Mouse (Mus musculus) stomach, postnatal 0 days (tissue): ENCODE results near the gene Ampd2. TPM values are rescaled to one million over a fixed set of nuclear protein-coding genes. Genes with fewer than 3 reads are reported as not detected.
A peak's percentile ranks its signal among the peaks of the same experiment; 100 is the strongest.

Source experiments
- ATAC-seq: fragments of 200-750 bp; cut with Nextera tagmentation; 2 replicates; pipeline ENCODE4 v1.8.0; 2017; ENCODE audit not compliant: low FRiP score, low TSS enrichment
- DNase-seq: peaks from one replicate; pipeline ENCODE4 v3.0.0-alpha.2; 2016; ENCODE audit warnings: low spot score
- H3K27ac ChIP-seq: fragments of 300-500 bp; sonication (generic); replicated peaks from 2 replicates; pipeline ENCODE4 v1.5.1; 2014; ENCODE audit warnings: mild to moderate bottlenecking, control low read depth
- H3K27me3 ChIP-seq: fragments of 300-500 bp; sonication (generic); 2 replicates; pipeline ENCODE4 v1.6.1; 2014; ENCODE audit warnings: low read length; ENCODE audit not compliant: control insufficient read depth, insufficient read depth
- H3K36me3 ChIP-seq: fragments of 300-500 bp; sonication (generic); 2 replicates; pipeline ENCODE4 v1.6.1; 2014; ENCODE audit warnings: low read length, mixed read lengths; ENCODE audit not compliant: control insufficient read depth, insufficient read depth
- H3K4me1 ChIP-seq: fragments of 300-500 bp; sonication (generic); replicated peaks from 2 replicates; pipeline ENCODE4 v1.6.1; 2014; ENCODE audit warnings: antibody characterized with exemption; ENCODE audit not compliant: control insufficient read depth, insufficient read depth
- H3K4me2 ChIP-seq: fragments of 300-500 bp; sonication (generic); replicated peaks from 2 replicates; pipeline ENCODE4 v1.6.1; 2014; ENCODE audit warnings: low read depth, mild to moderate bottlenecking, control low read depth, moderate library complexity
- H3K4me3 ChIP-seq: fragments of 300-500 bp; sonication (generic); 2 replicates; pipeline ENCODE4 v1.5.1; 2014; ENCODE audit warnings: low read depth, low read length, control low read depth
- H3K9ac ChIP-seq: fragments of 300-500 bp; sonication (generic); 2 replicates; pipeline ENCODE4 v1.6.1; 2014; ENCODE audit warnings: mild to moderate bottlenecking, low read length, control low read depth, mixed read lengths
- H3K9me3 ChIP-seq: fragments of 300-500 bp; sonication (generic); 2 replicates; pipeline ENCODE4 v1.6.1; 2016; ENCODE audit warnings: low read length; ENCODE audit not compliant: control insufficient read depth
- CTCF ChIP-seq: IDR thresholded peaks from 2 replicates; pipeline ENCODE4 v1.5.1; 2016; ENCODE audit warnings: antibody characterized with exemption, low read depth, mild to moderate bottlenecking, moderate library complexity
- EP300 ChIP-seq: optimal IDR thresholded peaks from 2 replicates; pipeline ENCODE3; 2016; ENCODE audit warnings: antibody characterized with exemption
- WGBS: fragments of 180-500 bp; shearing (Covaris S2); extraction: QIAGEN DNeasy Blood & Tissue Kit; methylation state at CpG from one replicate; pipeline ENCODE4 v1.1.7; 2014; 5-methylcytosine and 5-hydroxymethylcytosine counted together
- polyA plus RNA-seq: library from polyadenylated mRNA; unstranded; fragments of >200 nt; fragmentation: Nextera tagmentation; extraction: Ambion mirVana; gene quantifications from 2 replicates; pipeline ENCODE4 v1.2.1, GENCODE M21; 2015

Gene Ampd2
- polyA plus RNA-seq, 1 experiment from 2014 or later, result 20.2 TPM

DNA sequence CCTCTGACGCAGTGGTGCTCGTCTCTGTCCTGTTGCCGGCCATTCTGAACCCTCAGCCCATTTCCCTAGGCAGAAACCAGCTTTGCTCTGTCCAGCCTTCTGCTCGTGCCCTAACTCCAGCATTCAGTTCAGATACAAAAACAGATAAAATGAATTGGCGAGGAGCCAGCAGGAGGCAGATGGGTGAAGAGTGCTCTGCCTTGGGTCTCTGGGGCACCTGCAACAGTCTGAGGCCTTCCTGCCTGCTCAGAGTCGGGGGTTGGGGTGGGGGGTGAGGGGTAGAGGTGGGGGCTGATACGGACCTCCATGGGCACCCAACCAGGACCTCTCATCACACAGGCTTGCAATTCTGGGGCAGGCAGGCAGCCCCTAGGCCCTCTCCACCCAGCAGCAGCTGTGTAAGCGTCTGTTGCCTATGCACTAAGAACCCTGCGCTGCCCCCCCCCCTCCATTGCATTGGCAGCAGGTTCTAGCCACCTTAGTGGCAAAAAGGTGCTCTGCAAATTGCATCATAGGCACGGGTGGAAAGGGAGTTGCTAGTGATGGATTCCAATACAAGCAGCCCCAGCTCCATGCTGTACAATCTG, 13.4 kb downstream of the Ampd2 start:
- Histone ChIP-seq H3K4me3 (no peak overlapping the region), H3K9me3 (no peaks in the 10 kb centered on the region), H3K9ac (no peak overlapping the region), H3K36me3 (peaks cover 14% of the 10 kb centered on the region), H3K27ac (no peak overlapping the region), H3K4me1 (no peaks in the 10 kb centered on the region), H3K4me2 (no peak overlapping the region), H3K27me3 (no peaks in the 10 kb centered on the region)
- no peak for TF ChIP-seq EP300
- DNase-seq (no peak), ATAC-seq (no peak)
- WGBS, result 67% methylated on average over 10 of the region's 10 CpGs

GRCm38 (mm10) chr3:108070295-108071293, 15.9 kb downstream of the Ampd2 start:
- ATAC-seq (0 out of 2 replicates have a peak, but pooled peaks have one; percentile 21), DNase-seq (peak; percentile 82)
- no peaks in the 10 kb centered on the region for H3K27me3 ChIP-seq
- no peak overlapping the region for H3K4me3 ChIP-seq
- H3K4me2 ChIP-seq, result no peak overlapping the region
- H3K36me3 ChIP-seq, result 0 out of 2 replicates have a peak, but pooled peaks cover 2% of the 10 kb centered on the region
- no peak overlapping the region for H3K9ac ChIP-seq
- no peaks in the 10 kb centered on the region for H3K9me3 ChIP-seq
- H3K4me1 ChIP-seq, result no peaks in the 10 kb centered on the region
- TF ChIP-seq EP300 (no peak), CTCF (peak; percentile 91)
- H3K27ac ChIP-seq, result no peak overlapping the region
- WGBS, result 68% methylated on average over 10 of the region's 10 CpGs

GRCm38 (mm10) chr3:108069231-108069870, 17.1 kb downstream of the Ampd2 start:
- Histone ChIP-seq H3K4me1 (no peaks in the 10 kb centered on the region), H3K4me2 (peak overlapping the region; percentile 25; the same call in 1 of the 2 replicates), H3K9ac (no peak overlapping the region), H3K36me3 (no peaks in the 10 kb centered on the region), H3K9me3 (no peaks in the 10 kb centered on the region), H3K4me3 (no peak overlapping the region), H3K27ac (peak overlapping the region; percentile 30), H3K27me3 (no peaks in the 10 kb centered on the region)
- DNase-seq (peak; percentile 71), ATAC-seq (peak; percentile 53; the same call in 1 of the 2 replicates)
- WGBS, result 52% methylated on average over 13 of the region's 13 CpGs
- TF ChIP-seq EP300, result no peak
- no peak for TF ChIP-seq CTCF

GRCm38 (mm10) chr3:108068826-108069225, 17.6 kb downstream of the Ampd2 start:
- H3K27ac ChIP-seq, result peak overlapping the region; percentile 30; the same call in 1 of the 2 replicates
- DNase-seq, result no peak
- H3K4me1 ChIP-seq, result no peaks in the 10 kb centered on the region
- H3K9me3 ChIP-seq, result no peaks in the 10 kb centered on the region
- WGBS, result 28% methylated on average over 1 of the region's 1 CpGs
- no peaks in the 10 kb centered on the region for H3K36me3 ChIP-seq
- no peaks in the 10 kb centered on the region for H3K27me3 ChIP-seq
- ATAC-seq, result no peak
- no peak overlapping the region for H3K4me2 ChIP-seq
- no peak overlapping the region for H3K9ac ChIP-seq
- no peak for TF ChIP-seq EP300
- no peak for TF ChIP-seq CTCF
- no peak overlapping the region for H3K4me3 ChIP-seq

DNA sequence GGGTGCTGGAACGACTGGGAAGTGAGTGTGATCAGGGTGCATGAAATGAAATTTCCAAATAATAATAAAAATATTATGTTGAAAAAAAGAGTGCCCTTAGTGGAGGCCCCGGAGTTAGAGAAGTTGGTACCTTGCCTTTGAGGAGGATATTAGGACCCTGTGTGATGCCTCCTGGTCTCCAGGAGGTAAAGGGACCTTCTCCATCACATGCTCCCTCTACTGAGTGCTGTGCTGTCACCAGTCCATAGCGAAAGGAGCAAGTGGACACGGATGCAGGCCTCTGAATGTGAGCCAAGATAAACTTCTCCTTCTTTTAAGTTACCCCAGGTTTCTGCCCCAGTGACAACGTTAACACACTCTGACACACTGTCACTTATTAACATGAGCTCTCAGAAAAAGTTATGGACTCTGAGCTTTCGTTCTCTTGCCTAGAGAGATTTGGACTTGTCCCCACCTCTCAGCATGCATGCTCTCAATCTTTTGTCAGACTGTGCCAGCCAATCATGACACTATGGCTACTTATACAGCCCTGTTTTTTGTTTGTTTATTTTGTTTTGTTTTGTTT, 19.0 kb downstream of the Ampd2 start:
- Histone ChIP-seq H3K4me1 (no peaks in the 10 kb centered on the region), H3K4me2 (no peak overlapping the region), H3K9me3 (no peaks in the 10 kb centered on the region), H3K27ac (no peak overlapping the region), H3K4me3 (no peak overlapping the region), H3K36me3 (no peaks in the 10 kb centered on the region), H3K9ac (no peak overlapping the region), H3K27me3 (no peaks in the 10 kb centered on the region)
- peak; percentile 31 for DNase-seq
- ATAC-seq, result peak; percentile 48; the same call in 1 of the 2 replicates
- no peak for TF ChIP-seq CTCF
- no peak for TF ChIP-seq EP300
- 54% methylated on average over 6 of the region's 6 CpGs for WGBS
